Mouse (Mus musculus) small intestine, adult 2 months (tissue): ENCODE measurements around the gene Pik3c2g.

Experiments
- CTCF ChIP-seq: fragments of 200-500 bp; IDR thresholded peaks from 2 replicates; pipeline ENCODE4 v1.5.1; 2012; ENCODE audit warnings: low read depth, mild to moderate bottlenecking, control low read depth, inconsistent platforms, low read length, moderate library complexity, mixed read lengths; ENCODE audit not compliant: insufficient replicate concordance, insufficient read length; ENCODE audit errors: extremely low read depth
- POLR2A ChIP-seq: fragments of 200-500 bp; IDR thresholded peaks from 2 replicates; pipeline ENCODE4 v1.6.1; 2012; ENCODE audit warnings: low read depth, mild to moderate bottlenecking, control low read depth, inconsistent platforms, low read length, moderate library complexity

DNA sequence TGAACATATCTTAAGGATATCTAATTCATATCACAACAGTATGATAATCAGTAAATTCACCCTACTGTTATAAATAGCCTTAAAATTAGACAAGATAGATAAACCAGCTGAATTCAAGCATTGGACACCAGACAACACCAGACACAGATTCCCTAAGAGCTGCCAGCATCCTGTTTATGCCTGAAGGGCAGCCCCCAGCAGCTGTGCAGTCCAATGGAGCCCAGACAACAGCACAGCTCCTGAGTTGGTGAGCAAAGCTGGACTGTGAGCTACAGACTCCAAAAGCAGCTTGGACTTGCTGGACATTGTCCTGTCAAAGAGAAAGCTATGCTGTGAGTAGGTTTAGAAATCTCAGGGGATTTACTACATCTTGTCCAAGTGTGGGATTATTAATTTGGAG lies 37.7 kb downstream of the Pik3c2g start:
- no peak for TF ChIP-seq CTCF
- no peak for TF ChIP-seq POLR2A
